Comparison of ENCODE assay signal across 18 mouse cellular contexts in genomic region chr15:74369461-74369860, GRCm38 (mm10).
"Had no signal": no experiment of that assay in that cellular context is flagged by ENCODE, and none has a peak within 500 bp of the region (broad histone marks: within the 10 kb centered on the region; RNA-seq: fewer than 3 reads in every experiment).

No protein-coding gene starts in this region.

- DNase-seq: lung, adult 18-20 months; lung, embryonic 14.5 days; lung, postnatal 10 days; lung, postnatal 4 days; midbrain, embryonic 14.5 days; retina, postnatal 1 day; right cerebral cortex, adult 18-20 months; right cerebral cortex, postnatal 25 days; right cerebral cortex, postnatal 4 days; spleen, adult 18-20 months; thymus, adult 18-20 months; thymus, postnatal 14 days; thymus, postnatal 36 days had no signal

- H3K9ac ChIP-seq: lung, embryonic 14.5 days; neural tube, embryonic 13.5 days; neural tube, embryonic 15.5 days had no signal

- H3K36me3 ChIP-seq: midbrain, embryonic 10.5 days; neural tube, embryonic 13.5 days; neural tube, embryonic 15.5 days had no signal

- H3K27ac ChIP-seq: midbrain, embryonic 10.5 days; neural tube, embryonic 13.5 days; neural tube, embryonic 15.5 days had no signal

- ATAC-seq: midbrain, embryonic 16.5 days had no signal

- H3K27me3 ChIP-seq: neural tube, embryonic 13.5 days; neural tube, embryonic 15.5 days had no signal

- H3K4me2 ChIP-seq: lung, embryonic 14.5 days; neural tube, embryonic 13.5 days; neural tube, embryonic 15.5 days had no signal

- H3K4me3 ChIP-seq: midbrain, embryonic 10.5 days; myocyte; neural tube, embryonic 13.5 days; neural tube, embryonic 15.5 days had no signal

- H3K9me3 ChIP-seq: midbrain, embryonic 10.5 days; neural tube, embryonic 13.5 days; neural tube, embryonic 15.5 days had no signal

- H3K4me1 ChIP-seq: midbrain, embryonic 10.5 days; neural tube, embryonic 13.5 days; neural tube, embryonic 15.5 days had no signal
